Mouse (Mus musculus) R1 (cell line): ENCODE measurements around the gene Tnni3k.

Experiments
- DNase-seq: peaks from one replicate; pipeline ENCODE4 v3.0.0-alpha.2; 2018; ENCODE audit warnings: low read depth, low spot score

Gene Tnni3k

DNA sequence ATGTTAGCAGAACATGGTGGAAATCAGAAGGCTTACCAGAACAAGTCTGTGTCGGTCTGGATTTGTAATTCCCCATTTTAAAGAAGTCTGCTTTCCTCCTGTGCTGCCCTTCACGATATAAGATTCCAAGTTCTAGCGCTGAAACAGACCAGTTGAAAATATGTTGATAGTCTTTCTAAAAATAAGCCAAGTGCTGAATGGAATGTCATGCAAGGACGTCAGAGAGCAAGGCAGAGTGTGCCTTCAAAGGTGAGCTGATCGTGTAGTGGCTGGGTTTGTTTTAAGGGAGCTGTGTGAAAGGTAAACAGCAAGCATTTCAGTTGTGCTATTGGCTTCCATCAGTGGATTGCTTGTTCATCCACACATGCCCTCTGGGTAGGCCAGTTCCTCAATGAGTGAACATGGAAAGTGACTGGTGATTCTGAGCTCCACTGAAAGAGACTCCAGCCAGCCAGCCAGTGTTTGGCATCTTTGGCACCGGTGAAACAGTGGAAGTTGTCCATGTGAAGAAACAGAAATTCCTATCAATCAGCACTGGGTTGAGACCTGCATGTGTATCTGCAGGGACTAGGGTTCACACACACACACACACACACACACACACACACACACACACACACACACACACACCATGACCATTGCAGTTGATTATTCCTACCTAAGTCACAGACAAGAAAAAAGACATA, at the start of gene Tnni3k:
Gene Tnni3k, minus strand, starts transcription at position 177 of the 686 bp plus-strand sequence.
- DNase-seq = no peak

DNA sequence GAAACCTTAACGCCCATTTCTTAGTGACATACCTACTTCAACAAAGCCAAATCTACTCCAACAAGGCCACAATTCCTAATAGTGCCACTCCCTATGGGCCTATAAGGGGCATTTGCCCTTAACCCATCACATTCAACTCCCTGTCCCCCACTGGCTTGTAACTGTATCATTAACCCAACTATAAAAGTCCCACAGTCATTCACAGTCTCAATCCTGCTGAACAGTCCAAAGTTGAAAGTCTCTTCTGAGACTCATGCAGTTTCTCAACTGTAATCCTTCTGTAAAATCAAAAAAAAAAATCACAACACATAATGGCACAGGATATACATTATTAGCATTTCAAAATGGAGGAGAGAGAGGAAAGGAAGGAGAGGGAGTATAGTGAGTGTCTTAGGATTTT, 44.1 kb upstream of the Tnni3k start:
- DNase-seq = no peak

DNA sequence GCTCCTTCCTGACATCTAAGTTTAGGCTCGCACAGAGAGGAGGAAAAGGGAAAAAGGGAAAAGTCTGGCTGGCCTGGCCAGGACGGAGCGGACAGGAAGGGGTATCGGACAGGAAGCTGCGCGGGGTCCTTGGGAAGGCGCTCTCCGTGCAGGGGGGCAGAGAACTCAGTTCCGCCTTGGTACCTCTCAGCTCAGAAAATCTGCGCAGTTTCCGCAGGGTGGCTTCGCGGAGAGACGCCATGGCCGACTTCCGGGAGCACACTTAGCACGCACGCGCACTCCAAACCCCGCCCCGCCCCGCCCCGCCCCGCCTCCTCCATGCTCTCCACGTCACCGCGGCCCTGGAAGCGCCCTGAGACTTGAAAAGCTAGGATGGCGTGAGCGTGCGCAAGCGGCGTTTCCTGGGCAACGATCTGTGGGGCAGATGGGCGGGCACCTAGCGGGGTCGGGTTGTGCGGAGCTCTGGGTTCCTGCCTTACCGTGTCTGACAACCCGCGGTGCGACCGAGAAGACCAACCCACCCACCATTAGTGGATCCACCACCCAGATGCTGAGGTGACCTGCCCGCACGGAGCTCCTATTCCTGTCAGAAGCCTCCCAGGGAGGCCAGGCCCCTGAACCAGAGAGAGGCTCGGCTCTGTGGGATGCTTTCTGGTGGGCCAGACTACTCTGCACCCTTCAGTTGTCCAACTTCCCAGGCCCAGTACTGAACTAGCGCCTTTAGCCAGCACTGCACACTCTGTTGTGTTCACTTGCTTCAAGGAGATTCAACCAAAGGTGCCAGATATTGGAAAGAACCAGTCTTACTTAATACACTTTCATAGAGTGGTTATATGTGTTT, 38.1 kb upstream of the Tnni3k start, which contains the start of the genes Fpgt and Lrriq3:
Gene Fpgt, minus strand, starts transcription at position 288 of the 841 bp plus-strand sequence.
Gene Lrriq3, plus strand, starts transcription at position 319 of the 841 bp plus-strand sequence.
- DNase-seq = peak; percentile 93

DNA sequence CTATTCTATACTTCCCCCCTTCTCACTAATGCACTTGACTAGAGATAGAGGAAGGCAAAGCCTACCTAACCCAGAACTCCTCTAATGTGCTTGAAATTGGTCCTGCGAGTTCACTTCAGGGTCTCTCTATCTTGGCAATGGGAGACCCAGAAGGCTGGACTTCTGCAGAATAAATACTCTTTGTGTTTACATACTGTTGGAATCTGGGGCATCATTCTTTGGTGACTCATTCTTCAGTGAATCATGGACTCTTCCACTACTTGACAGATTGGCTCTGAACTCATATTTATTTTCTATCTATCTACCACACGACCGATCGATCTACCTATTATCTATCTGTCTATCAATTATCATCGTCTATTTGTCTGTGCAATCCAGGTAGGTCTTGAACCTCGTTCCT, 36.9 kb upstream of the Tnni3k start:
- DNase-seq = no peak

DNA sequence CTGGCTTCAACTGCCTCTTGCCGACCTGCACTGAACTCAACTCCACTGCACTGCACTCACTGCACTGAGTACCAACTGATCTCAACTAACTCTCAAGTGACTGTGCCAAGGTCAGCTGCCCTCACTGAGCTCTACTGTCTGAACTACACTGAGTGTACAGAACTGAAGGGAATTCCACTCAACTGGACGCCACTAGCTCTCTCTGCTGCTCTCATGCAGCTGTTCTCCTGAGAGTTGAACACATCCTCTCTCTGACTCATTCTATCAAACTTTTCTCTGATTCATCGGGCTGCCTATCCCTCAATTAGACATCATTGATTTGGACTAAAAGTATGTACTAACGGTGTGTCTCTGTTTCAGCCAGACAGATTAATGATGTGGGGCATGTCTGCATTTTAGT, 22.7 kb upstream of the Tnni3k start:
- no peak for DNase-seq

DNA sequence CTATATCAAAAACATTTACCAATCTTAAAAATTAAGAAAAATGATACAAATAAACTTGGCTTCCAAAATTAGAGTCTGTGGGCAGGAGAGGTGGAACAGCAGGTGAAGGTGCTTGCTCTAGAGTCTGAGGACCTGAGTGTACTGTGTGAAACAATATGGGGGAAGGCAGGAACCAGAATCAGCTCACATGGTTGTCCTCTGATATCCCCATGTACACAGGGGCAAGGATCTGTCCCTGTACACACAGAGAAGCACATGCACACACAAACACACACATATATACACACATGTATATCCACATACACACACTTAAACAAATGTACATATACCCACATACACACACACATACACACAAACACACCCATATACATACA, 4.2 kb upstream of the Tnni3k start:
- DNase-seq = no peak

DNA sequence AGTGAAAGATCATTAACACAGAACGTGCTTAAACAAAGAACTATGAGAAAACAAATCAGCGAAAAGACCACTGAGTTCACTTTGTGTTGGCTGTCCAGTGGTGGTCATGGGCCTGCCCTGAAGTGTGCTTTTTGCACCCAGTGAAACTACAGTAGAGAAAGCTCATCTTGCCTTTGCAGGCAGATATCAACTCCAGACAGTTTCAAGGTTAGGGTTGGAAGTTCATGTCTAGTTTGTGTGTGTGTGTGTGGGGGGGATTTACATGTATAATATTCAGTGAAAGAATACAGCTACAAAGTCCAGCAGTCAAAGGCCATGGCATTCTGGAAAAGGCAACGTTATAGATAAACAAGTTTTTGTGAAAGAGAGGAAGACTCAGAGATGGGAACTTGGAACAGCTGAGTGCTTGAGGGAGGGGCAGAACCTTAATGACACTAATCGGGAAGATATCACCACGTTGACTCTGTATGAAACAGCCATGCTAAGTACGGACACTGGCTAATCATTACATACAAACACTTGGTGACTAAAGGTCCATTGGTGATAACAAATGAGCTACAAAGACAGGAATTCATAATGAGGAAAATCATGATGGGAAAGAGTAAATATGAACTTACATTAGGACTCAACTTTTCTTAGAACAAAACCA, 3.7 kb upstream of the Tnni3k start:
- DNase-seq = no peak

DNA sequence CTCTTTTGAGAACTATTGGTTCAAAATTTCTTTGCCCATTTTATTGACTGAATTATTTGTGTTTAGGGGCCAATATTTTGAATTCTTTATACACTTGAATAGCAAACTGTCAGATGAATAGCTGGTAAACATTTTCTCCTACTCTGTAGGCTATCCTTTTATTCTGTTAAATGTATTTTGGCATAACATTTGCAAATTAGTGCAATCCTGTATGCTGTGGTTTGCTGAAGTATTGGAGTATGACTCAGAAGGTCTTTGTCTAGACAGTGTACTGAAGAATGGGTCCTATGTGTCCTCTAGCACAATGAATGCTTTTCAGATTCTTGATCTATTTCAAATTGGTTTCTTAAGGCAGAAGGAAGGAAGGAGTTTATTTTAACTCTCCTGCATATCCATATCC, 2.4 kb upstream of the Tnni3k start:
- DNase-seq = no peak

DNA sequence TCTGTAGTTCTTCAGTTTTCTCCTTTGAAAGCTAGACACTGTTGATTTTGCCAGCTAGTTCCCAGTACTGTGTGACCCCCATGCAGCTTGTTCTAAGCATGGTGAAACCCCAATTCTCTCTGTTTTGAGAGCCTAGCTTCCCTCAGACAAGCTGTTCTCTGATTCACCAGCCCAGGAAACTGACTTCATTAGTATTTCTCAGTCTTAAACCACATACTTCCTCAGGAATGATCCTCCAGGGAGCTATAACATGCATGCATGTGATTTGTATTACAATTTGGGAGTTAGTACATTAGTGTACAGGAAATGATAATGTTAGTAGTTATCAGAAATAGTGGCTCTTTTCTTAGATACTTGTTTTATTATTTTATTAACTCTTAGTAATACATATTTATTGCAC, 1.4 kb upstream of the Tnni3k start:
- DNase-seq = no peak

DNA sequence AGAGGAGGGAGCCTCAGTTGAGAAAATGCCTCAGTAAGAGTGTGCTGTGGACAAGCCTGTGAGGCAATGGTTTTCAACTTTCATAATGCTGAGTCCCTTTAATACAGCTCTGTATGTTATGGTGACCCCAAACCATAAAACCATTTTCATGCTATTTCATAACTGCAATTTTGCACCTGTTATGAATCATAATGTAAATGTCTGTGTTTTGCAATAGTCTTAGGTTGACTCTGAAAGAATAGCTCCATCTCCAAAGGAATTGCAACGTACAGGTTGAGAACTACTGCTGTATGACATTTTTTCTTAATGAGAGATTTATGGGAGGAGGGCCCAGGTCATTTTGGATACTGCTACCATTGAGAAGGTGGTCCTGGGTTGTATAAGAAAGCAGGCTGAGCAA, 2.0 kb downstream of the Tnni3k start:
- no peak for DNase-seq

DNA sequence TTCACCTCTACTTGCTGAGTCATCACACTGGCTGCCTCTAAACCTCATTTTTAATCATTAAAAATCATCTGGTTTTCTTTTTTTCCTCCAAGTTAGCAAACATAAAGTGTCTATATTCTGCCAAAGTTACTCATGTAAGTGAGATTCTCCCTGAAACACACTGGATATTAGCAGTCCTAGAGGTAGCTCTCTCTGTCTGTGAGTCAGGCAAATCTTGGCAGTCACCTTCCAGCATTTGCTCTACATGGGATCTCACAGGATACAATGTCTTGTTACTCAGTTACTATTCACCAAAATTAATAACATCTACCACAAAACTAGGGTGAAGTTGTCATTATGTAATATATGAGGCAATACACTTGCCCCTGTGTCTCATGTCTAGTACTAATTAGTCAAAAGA, 3.2 kb downstream of the Tnni3k start:
- no peak for DNase-seq

DNA sequence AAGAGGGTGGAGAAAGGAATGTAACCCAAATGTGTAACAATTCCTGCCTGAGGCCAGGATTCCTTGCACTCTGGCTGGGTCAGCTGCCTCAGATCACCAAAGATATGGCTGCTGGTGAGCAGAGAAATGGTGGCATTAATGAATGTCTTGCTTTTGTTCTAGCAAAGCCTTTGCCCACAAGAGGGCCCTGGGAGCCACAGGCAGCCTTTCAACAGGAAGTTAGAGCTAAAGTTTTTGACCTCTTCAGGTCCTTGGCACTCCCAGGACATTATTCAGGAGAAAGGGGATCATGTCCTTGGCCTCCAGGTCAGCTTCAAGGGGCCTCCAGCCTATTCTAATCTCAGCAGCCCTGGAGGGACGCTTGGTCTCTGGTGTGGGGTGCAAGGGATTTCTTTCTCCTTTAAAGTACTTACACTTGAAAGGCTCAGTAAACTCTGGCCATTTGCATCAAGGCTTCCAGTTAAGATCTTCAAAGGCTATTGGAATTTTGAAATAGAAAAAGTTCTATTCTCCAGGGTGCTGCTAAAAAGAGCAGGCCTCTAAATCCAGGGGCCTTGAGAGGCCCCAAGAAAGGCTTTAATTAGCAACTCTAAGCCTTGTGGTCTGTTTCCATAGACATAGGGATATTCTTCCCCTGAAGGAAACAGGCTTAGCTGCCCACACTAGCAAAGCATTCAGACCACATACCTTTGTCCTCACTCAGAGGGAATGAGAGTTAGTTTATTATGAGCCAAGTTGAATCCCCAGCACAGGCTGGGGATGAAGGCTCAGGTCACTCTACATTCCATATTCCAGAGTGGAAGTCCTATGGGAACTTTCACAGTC, 16.0 kb downstream of the Tnni3k start:
- peak; percentile 48 for DNase-seq

DNA sequence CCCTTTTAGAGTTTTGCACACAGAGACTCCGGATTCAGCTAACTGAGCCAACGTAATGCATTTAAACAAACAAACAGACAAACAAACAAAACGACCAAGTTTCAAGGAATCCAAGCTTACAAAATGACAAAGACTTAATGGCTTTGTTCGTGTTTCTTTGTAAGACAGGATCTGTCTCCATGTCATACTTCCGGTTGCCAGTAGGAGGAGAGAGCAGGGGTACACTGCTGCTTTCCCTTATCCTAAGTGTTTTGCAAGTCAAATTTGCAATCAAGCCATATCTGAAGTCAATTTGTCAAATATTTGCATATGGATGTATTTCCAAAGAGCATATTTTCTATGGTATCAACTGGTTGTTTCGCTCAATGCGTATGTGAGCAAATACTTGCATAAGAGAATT, 20.9 kb downstream of the Tnni3k start:
- peak; percentile 46 for DNase-seq

DNA sequence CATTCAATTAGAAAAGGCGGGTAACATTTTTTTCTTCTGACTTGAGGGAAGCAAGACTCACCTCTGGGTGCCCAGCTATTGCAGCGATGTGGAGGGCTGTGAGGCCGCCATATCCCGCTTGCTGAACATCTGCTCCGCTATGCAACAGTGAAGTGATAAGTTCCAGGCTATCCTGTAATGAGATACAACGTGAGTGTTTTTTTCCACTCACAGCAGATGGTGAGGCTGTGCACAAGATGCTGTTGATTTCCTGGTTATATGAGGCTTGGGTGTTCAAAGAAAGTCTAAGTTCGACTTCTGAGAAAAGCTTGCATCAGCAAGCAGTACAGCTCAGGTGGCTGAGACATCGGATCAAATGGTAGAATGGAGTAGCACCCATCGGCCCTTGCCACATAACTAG, 25.0 kb downstream of the Tnni3k start:
- DNase-seq = no peak

DNA sequence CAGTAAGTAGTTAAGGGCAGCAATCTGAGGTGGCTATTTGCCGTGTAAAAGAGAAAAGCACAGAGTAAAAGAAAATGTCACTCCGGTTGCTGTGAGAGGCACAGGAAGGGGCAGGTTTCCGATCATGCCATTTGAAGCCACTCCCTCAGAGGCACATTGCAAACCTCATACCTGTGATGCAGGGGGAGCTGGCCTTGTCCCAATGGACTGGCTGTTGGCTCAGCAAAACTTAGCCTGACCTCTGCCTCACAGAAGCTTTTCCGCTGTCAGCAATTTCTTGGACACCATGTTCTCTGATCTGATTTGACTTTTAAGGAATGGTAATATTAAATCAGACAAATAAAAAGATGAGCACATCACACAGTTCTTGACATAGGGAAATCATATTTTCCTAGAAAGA, 52.4 kb downstream of the Tnni3k start:
- no peak for DNase-seq

DNA sequence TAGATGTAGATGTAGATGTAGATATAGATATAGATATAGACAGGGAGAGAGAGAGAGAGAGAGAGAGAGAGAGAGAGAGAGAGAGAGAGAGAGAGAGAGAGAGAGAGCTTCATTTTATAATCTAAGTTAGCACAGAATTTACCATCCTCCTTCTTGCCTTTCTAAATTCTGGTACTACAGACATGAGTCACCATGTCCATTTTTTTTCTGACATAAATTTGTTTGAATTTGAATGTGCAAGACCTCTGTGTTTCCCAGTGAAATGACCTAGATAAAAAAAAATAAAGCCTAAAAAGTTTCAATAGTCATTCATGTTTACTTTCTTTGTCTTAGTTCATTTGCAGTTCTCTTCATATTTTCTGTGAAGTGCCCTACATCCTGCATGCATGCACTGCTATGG, 54.2 kb downstream of the Tnni3k start:
- DNase-seq = no peak

DNA sequence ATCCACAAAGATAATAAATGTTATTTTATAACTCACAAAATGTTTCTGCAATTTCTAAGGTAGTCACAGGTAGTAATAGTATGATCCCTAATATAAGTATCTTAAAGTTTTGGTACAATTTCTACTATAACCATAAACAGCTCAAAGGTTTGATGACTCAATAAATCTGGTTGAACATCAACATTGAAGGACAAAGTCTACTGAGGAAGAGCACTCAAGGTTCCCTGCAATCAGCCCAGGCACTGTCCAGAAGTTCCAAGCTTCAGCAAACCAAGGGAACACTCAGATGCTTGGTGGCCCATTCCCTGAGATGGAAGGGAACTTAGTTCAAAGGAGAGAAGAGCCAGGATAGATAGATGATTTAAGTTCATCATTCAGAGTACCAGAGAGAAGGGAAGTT, 62.5 kb downstream of the Tnni3k start:
- DNase-seq = no peak

DNA sequence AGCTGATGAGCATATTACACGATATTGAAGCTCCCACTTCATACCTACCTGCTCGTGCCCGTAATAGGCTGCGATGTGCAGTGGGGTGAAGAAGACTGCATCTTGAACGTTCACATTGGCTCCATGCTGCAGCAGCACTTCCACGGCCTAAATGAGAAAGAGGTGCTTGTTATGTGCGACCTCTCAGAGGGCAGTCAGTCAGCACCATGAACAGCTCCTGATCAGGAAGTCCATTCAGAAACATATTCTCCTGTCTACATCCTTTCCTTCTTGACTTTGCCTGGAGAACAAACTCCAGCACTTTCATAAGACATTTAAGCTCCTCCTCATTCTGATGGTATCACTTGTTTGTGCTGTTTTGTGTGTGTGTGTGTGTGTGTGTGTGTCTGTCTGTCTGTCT, 76.1 kb downstream of the Tnni3k start:
- DNase-seq = peak; percentile 46

DNA sequence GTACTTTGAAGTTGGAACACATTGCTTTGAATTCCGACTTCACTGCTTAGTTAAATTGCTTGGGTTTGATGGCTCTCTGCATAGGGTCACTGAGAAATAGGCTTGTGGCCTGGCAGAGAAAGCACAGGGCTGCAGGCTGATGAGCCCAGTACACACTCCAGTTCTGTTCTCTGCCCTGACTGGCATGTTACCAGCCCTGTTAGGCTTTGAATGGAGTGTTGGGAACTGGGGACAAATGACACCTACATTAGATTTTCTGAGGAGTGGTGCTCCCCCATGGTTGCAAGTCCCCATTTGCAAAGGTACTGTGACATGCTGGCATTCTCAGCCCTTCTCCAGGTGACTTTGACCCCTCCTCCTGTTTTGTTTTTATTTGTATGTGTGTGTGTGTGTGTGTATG, 83.6 kb downstream of the Tnni3k start:
- no peak for DNase-seq

DNA sequence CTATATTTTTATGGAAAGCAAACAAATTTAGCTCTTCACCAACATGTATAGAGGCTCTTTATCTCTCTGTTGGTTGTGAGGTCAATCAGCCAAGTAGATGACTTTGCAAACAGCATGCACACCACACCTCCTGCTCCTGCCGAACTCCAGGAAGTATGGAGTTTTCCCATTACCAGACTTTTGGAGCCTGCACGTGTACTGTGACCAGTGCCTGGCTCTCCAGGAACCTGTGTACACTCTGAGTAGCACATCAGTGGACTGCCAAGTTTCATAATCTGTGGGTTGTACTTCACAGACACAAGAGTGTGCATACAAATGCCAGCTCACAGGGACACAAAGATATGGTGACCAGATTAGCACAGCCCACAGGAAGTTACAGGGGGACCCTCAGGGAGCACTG, 84.2 kb downstream of the Tnni3k start:
- DNase-seq = no peak

DNA sequence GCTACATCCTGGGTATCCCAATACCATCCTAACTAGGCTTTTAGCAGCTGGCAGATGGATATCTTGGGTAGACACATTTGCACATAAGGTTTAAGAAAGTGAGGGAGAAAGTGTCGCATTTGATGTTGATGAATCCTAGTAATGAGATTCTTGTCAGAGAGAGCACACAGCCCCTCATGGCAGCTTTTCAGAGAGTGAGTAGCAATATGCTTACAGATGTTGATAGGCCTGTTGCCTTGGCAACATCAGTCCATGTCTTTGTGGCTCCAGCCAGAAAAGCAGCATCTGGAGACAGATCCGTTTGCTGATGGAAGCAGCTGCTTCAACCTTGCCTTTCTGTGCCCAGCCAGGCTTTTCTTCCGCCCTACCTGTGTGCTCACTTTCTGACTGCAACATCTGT, 93.9 kb downstream of the Tnni3k start:
- no peak for DNase-seq

DNA sequence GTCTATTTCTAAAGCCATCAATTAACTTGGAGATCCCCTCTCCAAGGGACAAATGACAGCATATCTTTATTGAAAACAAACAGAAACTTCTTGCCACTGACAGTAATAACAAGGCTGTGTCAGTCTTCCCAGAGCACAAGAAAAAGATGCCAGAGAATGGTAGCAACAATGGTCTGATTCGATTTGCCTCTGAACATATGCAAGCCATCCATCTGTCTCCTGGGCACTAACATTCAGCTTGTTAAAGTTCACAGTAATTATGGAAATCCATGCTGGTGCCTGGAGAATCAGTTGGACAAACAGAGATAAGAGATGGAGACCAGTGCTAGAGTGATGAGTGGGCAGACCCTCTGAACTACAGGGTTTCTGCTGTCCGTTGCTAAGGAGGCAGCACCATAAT, 102.1 kb downstream of the Tnni3k start:
- no peak for DNase-seq
